Mouse (Mus musculus): Measurements from ENCODE around the gene Hcn2.

The Hcn2 gene

GRCm38 (mm10) chr10:79773208-79773607 lies 56.8 kb downstream of the Hcn2 start:
- no peak for DNase-seq (ENCODE audit: low read depth, low spot score)

GRCm38 (mm10) chr10:79774486-79775279 lies 58.2 kb downstream of the Hcn2 start:
- no peak for DNase-seq (ENCODE audit: low read depth, low spot score)

DNA sequence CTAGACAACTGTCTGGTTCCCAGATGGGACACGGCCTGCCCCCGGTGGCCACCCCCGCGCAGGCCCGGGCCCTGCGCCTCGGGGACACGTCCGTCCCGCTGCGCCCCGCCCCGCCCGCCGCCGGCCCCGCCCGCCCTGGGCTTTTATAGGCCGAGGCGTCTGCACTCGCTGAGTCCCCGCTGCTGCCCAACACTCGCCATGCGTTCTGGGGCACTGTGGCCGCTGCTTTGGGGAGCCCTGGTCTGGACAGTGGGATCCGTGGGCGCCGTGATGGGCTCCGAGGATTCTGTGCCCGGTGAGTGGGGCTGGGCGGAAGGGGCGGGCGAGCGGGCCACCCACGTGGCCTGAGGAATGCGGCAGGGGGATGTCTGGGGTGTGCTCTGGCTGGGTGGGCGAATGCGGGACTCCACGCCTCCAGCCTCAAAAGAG lies 60.7 kb downstream of the Hcn2 start, which contains the start of gene Fstl3:
Gene Fstl3 (plus strand): TSS at position 170 of the 429 bp plus-strand sequence.
- DNase-seq (ENCODE audit: low read depth, low spot score): no peak

DNA sequence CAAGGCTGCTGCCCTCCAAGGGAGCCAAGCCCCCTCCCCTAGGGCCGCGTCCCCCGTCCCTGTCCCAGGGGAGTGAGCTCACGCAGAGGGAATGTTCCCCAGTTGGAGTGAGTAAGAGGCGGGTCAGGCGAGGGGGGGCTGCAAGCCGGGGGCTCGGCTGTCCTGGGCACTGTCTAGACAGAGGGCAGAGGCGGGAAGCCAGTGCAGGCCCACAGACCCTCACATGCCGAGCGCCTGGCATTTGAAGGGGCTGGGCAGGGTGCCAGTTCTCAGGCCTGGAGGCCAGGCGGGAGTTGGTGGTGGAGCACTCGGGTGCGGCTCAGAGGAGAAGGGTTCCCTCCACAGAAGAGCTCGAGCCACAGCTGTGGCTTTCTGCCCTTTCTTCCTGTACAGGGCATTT lies 61.6 kb downstream of the Hcn2 start:
- no peak for DNase-seq (ENCODE audit: low read depth, low spot score)

DNA sequence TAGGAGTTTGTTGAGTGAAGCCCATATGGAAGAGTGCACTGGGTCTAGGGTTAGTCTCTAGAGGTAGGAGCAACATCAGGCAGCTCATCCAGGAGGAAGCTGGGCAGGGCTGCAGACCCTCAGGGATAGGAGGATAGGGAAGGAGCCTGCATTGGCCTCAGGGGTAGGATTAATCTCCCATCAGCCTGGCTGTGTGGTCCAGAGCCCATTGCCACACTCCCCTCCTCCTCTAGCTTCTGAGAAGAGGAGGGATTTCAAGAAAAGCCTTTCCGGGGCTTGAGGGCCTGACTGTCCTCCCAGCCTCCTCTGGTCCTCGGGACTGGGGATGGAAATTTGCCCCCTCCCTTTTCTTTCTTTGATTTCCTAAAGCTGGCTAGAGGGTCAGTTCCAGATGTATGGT lies 62.8 kb downstream of the Hcn2 start:
- no peak for DNase-seq (ENCODE audit: low read depth, low spot score)

- peak; percentile 94 for DNase-seq (ENCODE audit: low read depth, low spot score)
Observed at GRCm38 (mm10) chr10:79779784-79780663, 63.6 kb downstream of the Hcn2 start.

DNA sequence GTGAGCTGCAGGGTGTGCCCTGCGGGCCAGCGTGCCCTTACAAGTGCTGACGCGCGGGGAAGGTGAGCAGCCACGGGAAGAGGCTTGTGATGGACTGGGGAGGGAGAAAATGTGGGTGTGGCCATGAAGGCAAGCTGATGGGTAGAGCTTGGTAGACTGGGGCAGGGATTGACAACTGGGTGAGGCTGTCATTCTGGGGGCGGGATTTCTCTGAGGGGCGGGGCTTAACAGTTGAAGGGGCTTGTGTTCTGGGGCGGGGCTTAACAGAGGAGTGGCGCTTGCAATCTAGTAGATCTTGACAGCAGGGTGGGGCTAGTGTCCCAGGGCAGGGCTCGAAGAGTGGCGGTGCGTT lies 64.2 kb downstream of the Hcn2 start:
- no peak for DNase-seq (ENCODE audit: low read depth, low spot score)

GRCm38 (mm10) chr10:79781139-79781538 lies 64.7 kb downstream of the Hcn2 start:
- no peak for DNase-seq (ENCODE audit: low read depth, low spot score)

- DNase-seq (ENCODE audit: low read depth, low spot score): no peak
Observed at GRCm38 (mm10) chr10:79781956-79782355, 65.5 kb downstream of the Hcn2 start.

DNA sequence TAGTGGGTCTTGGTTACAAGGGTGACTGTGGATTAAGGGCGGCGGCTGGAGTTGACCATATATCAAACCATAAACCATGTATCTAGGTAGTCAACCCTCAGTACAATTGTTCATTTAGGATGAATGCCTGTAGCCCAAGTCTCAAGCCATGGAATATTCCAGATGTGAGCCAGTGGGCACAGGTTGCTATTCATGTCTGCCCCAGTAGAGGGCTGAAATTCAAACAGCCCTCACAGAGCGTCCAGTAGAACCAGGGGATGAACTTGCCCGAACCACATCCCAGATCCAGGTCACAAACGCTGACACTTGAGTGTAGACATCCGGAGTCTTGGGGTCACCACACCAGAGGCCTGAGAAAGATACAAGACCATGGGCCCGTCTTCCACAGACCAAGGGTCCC lies 66.6 kb downstream of the Hcn2 start:
- DNase-seq (ENCODE audit: low read depth, low spot score): no peak

GRCm38 (mm10) chr10:79783920-79784800 lies 67.7 kb downstream of the Hcn2 start:
- DNase-seq (ENCODE audit: low read depth, low spot score): no peak

Data from skeletal muscle tissue, adult 2 months (tissue).